ENCODE assay signal across 29 mouse cellular contexts in genomic region chr2:59227508-59228263, GRCm38 (mm10).
DNase-seq lines count a peak whose midpoint lies in the region; ATAC-seq and TF ChIP-seq lines count a peak whose summit lies in the region.
"Had no signal": no experiment of that assay in that cellular context is flagged by ENCODE, and none has a peak within 500 bp of the region (broad histone marks: within the 10 kb centered on the region; RNA-seq: fewer than 3 reads in every experiment).

No protein-coding gene starts in this region.

- WGBS in heart, embryonic 11.5 days (ENCODE audit: insufficient replicate concordance): 75% methylated on average over 8 of the region's 8 CpGs
- 62% methylated on average over 8 of the region's 8 CpGs for WGBS in liver, embryonic 13.5 days (ENCODE audit: insufficient replicate concordance)
- 67% methylated on average over 8 of the region's 8 CpGs for WGBS in liver, embryonic 11.5 days
- WGBS in stomach, postnatal 0 days: 58% methylated on average over 8 of the region's 8 CpGs

- H3K27ac ChIP-seq in heart, embryonic 11.5 days (ENCODE audit: low read depth, low read length): no peak overlapping the region
- no peak overlapping the region for H3K27ac ChIP-seq in liver, embryonic 13.5 days
- no peak overlapping the region for H3K27ac ChIP-seq in liver, embryonic 11.5 days (ENCODE audit: low read depth, low read length)
- H3K27ac ChIP-seq in stomach, postnatal 0 days (replicated peaks): no peak overlapping the region
- H3K27ac ChIP-seq: embryonic facial prominence, embryonic 13.5 days; forebrain, embryonic 10.5 days; forebrain, embryonic 15.5 days; gastrocnemius, adult 2 months; heart, embryonic 10.5 days; hindbrain, embryonic 12.5 days; hindbrain, postnatal 0 days; intestine, embryonic 15.5 days; macrophage; midbrain, embryonic 15.5 days; neural tube, embryonic 15.5 days had no signal

- TF ChIP-seq CTCF in stomach, postnatal 0 days (IDR thresholded peaks at IDR 0.05; ENCODE audit: low read depth): no peak

- DNase-seq in heart, adult 11 months: peak; percentile 78
- no peak for DNase-seq in liver, embryonic 13.5 days
- DNase-seq in liver, embryonic 11.5 days (ENCODE audit: low spot score): no peak
- DNase-seq in R1 (ENCODE audit: low read depth, low spot score): peak; percentile 39
- no peak for DNase-seq in stomach, postnatal 0 days (ENCODE audit: low spot score)
- no peak for DNase-seq in right cerebral cortex, postnatal 14 days
- DNase-seq: adrenal gland, postnatal 25 days; cerebellum, adult 11-12 months; cerebellum, adult 9-11 months; gastrocnemius, adult 2 months; heart, postnatal 36 days; kidney, postnatal 14 days; left cerebral cortex, postnatal 4 days; lung, adult 2 months; lung, postnatal 10 days; spleen, adult 18-20 months had no signal

- no peak for TF ChIP-seq EP300 in stomach, postnatal 0 days (optimal IDR thresholded peaks at IDR 0.05)

- H3K9me3 ChIP-seq in heart, embryonic 11.5 days (replicated peaks; ENCODE audit: control insufficient read depth, low read length): no peaks in the 10 kb centered on the region
- H3K9me3 ChIP-seq in liver, embryonic 13.5 days (replicated peaks): no peaks in the 10 kb centered on the region
- H3K9me3 ChIP-seq in liver, embryonic 11.5 days (ENCODE audit: control insufficient read depth, low read length): no peaks in the 10 kb centered on the region
- H3K9me3 ChIP-seq in stomach, postnatal 0 days (ENCODE audit: control insufficient read depth, low read length): no peaks in the 10 kb centered on the region
- H3K9me3 ChIP-seq: embryonic facial prominence, embryonic 13.5 days; forebrain, embryonic 10.5 days; forebrain, embryonic 15.5 days; heart, embryonic 10.5 days; hindbrain, embryonic 12.5 days; intestine, embryonic 15.5 days; midbrain, embryonic 15.5 days; neural tube, embryonic 15.5 days had no signal

- H3K4me1 ChIP-seq in heart, embryonic 11.5 days (ENCODE audit: control insufficient read depth, insufficient read depth, low read length): no peaks in the 10 kb centered on the region; the same call in 1 of the 2 replicates
- H3K4me1 ChIP-seq in liver, embryonic 13.5 days (replicated peaks): peaks cover 10% of the 10 kb centered on the region
- H3K4me1 ChIP-seq in liver, embryonic 11.5 days (replicated peaks; ENCODE audit: control insufficient read depth, insufficient read depth, low read length): no peaks in the 10 kb centered on the region; the same call in none of the 2 replicates
- H3K4me1 ChIP-seq in stomach, postnatal 0 days (replicated peaks; ENCODE audit: control insufficient read depth, insufficient read depth): no peaks in the 10 kb centered on the region
- H3K4me1 ChIP-seq: forebrain, embryonic 15.5 days; intestine, embryonic 15.5 days; midbrain, embryonic 15.5 days; neural tube, embryonic 15.5 days had no signal

- ATAC-seq in heart, embryonic 11.5 days (replicated peaks; ENCODE audit: insufficient number of reproducible peaks, low FRiP score, low TSS enrichment): no peak
- peak; percentile 49; the same call in 1 of the 2 replicates for ATAC-seq in liver, embryonic 13.5 days (ENCODE audit: low read depth)
- ATAC-seq in liver, embryonic 11.5 days (replicated peaks; ENCODE audit: low FRiP score): no peak
- 0 out of 2 replicates have a peak, but pooled peaks have one; percentile 34 for ATAC-seq in stomach, postnatal 0 days (ENCODE audit: low FRiP score, low TSS enrichment)
- ATAC-seq: forebrain, embryonic 15.5 days; hindbrain, postnatal 0 days; intestine, embryonic 15.5 days; midbrain, embryonic 15.5 days; Patski had no signal

- H3K4me2 ChIP-seq in heart, embryonic 11.5 days: no peak overlapping the region
- H3K4me2 ChIP-seq in liver, embryonic 13.5 days: no peak overlapping the region
- H3K4me2 ChIP-seq in liver, embryonic 11.5 days: no peak overlapping the region
- no peak overlapping the region for H3K4me2 ChIP-seq in stomach, postnatal 0 days (replicated peaks; ENCODE audit: low read depth)
- H3K4me2 ChIP-seq: embryonic facial prominence, embryonic 13.5 days; forebrain, embryonic 15.5 days; hindbrain, embryonic 12.5 days; intestine, embryonic 15.5 days; midbrain, embryonic 15.5 days; neural tube, embryonic 15.5 days had no signal

- H3K4me3 ChIP-seq in heart, embryonic 11.5 days (ENCODE audit: low read depth, low read length): no peak overlapping the region
- H3K4me3 ChIP-seq in liver, embryonic 13.5 days (replicated peaks): no peak overlapping the region
- H3K4me3 ChIP-seq in liver, embryonic 11.5 days (ENCODE audit: low read depth, low read length): no peak overlapping the region
- no peak overlapping the region for H3K4me3 ChIP-seq in stomach, postnatal 0 days (ENCODE audit: low read depth, low read length)
- H3K4me3 ChIP-seq: embryonic facial prominence, embryonic 13.5 days; forebrain, embryonic 10.5 days; forebrain, embryonic 15.5 days; gastrocnemius, adult 2 months; heart, embryonic 10.5 days; hindbrain, embryonic 12.5 days; intestine, embryonic 15.5 days; midbrain, embryonic 15.5 days; neural tube, embryonic 15.5 days had no signal

- no peak overlapping the region for H3K9ac ChIP-seq in heart, embryonic 11.5 days (ENCODE audit: low read depth, low read length)
- no peak overlapping the region for H3K9ac ChIP-seq in liver, embryonic 13.5 days
- no peak overlapping the region for H3K9ac ChIP-seq in liver, embryonic 11.5 days (ENCODE audit: low read depth, low read length)
- H3K9ac ChIP-seq in stomach, postnatal 0 days (ENCODE audit: low read length): no peak overlapping the region
- H3K9ac ChIP-seq: embryonic facial prominence, embryonic 13.5 days; forebrain, embryonic 15.5 days; hindbrain, embryonic 12.5 days; intestine, embryonic 15.5 days; midbrain, embryonic 15.5 days; neural tube, embryonic 15.5 days had no signal

- no peaks in the 10 kb centered on the region for H3K36me3 ChIP-seq in heart, embryonic 11.5 days (ENCODE audit: control insufficient read depth, insufficient read depth, low read length)
- no peaks in the 10 kb centered on the region for H3K36me3 ChIP-seq in liver, embryonic 13.5 days
- H3K36me3 ChIP-seq in liver, embryonic 11.5 days (ENCODE audit: control insufficient read depth, insufficient read depth, low read length): 0 out of 2 replicates have a peak, but pooled peaks cover 4% of the 10 kb centered on the region
- no peaks in the 10 kb centered on the region for H3K36me3 ChIP-seq in stomach, postnatal 0 days (ENCODE audit: control insufficient read depth, insufficient read depth, low read length)
- H3K36me3 ChIP-seq: forebrain, embryonic 15.5 days; hindbrain, embryonic 12.5 days; intestine, embryonic 15.5 days; midbrain, embryonic 15.5 days; neural tube, embryonic 15.5 days had no signal

- no peaks in the 10 kb centered on the region for H3K27me3 ChIP-seq in heart, embryonic 11.5 days (ENCODE audit: control insufficient read depth, insufficient read depth, low read length)
- H3K27me3 ChIP-seq in liver, embryonic 13.5 days: no peaks in the 10 kb centered on the region
- no peaks in the 10 kb centered on the region for H3K27me3 ChIP-seq in liver, embryonic 11.5 days (replicated peaks; ENCODE audit: control insufficient read depth, insufficient read depth, low read length)
- no peaks in the 10 kb centered on the region for H3K27me3 ChIP-seq in stomach, postnatal 0 days (ENCODE audit: control insufficient read depth, insufficient read depth, low read length)
- H3K27me3 ChIP-seq: CH12.LX; embryonic facial prominence, embryonic 13.5 days; forebrain, embryonic 15.5 days; hindbrain, embryonic 12.5 days; intestine, embryonic 15.5 days; midbrain, embryonic 15.5 days; neural tube, embryonic 15.5 days; Patski had no signal

Comparison
In these comparisons a context has a peak if more than half of its experiments do, and no peak if none do; other contexts are left out.
1. ATAC-seq: peak in liver, embryonic 13.5 days (single experiment) and stomach, postnatal 0 days (single experiment); none in heart, embryonic 11.5 days (single experiment) and liver, embryonic 11.5 days (single experiment).
2. DNase-seq: peak in heart, adult 11 months (single experiment) and R1 (single experiment); none in liver, embryonic 13.5 days (single experiment), liver, embryonic 11.5 days (single experiment), stomach, postnatal 0 days (single experiment) and right cerebral cortex, postnatal 14 days (single experiment).